Mouse (Mus musculus) mesoderm, embryonic 11.5 days (tissue): ENCODE results near the gene Dmac2.
A peak's percentile ranks its signal among the peaks of the same experiment; 100 is the strongest.
"Not testable (repeated sequence)": the region's sequence is repeated elsewhere in the genome, so short reads cannot be mapped to it uniquely, and the experiment has no call there.

Source experiments
- DNase-seq: peaks from one replicate; pipeline ENCODE4 v3.0.0-alpha.2; 2012; ENCODE audit warnings: low read depth, low spot score

Gene Dmac2

DNA sequence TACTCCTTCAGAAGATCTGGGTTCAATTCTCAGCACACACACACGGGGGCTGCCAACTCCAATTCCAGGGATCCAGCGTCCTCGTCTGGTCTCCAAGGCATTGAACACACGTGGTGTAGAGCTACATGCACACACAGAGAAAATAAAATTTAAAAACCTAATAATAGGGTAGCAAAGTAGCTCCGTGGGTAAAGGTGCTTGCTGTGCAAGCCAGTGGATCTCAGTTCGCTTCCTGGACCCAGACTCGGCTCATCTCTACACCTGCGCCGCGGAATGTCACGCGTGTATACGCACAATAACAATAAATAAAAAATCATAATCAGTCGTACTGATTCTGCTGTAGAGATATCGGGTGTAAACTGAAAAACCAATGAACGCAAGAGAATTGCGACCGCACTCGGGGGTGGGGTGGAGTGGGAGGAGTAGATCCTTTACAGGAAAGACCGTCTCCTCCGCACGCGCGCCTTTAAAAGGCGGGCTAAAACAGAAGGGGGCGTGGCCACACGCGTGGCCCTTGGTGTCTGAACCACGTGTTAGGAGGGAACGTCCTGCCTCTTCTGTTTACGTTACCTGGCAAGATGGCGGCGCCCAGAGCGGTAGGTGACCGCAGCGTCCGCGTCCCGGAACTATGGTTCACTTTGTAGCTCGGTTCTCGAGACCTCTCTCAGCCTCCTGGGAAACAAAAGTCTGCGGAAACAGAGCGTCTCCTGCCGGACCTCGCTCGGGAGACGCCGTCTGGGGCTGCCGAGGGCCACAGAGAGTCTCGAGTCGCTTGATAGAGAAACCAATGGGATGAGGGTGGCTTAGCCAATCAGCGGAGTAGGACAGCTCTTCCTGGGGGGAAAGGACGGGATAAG lies at the start of gene Dmac2:
Gene Dmac2, plus strand, starts transcription at position 550 of the 857 bp plus-strand sequence.
- DNase-seq = peak; percentile 95

- not testable (repeated sequence) for DNase-seq
Observed at GRCm38 (mm10) chr7:25573806-25574205, 45.4 kb upstream of the Dmac2 start.

- DNase-seq = no peak
Observed at GRCm38 (mm10) chr7:25575105-25575504, 44.1 kb upstream of the Dmac2 start.

DNA sequence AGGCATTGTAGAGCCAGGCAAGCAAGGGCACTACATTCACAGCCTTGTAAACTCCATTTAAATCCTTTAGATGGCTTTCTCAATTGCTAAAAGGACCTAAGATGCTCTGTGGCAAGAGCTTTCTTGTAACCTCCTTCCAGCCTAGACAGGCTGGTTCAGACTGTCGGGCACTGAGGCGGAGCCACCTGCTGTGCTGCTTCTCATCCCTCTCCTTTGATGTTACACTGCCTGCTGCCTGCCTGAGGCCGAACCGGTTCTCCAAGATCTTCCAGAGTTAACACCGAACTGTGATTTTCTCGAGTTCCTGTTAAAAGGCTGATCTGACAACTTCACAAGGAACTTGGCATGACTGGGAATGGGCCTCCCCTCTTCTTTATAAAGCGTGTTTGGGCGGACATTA lies 43.3 kb upstream of the Dmac2 start:
- DNase-seq = no peak

DNA sequence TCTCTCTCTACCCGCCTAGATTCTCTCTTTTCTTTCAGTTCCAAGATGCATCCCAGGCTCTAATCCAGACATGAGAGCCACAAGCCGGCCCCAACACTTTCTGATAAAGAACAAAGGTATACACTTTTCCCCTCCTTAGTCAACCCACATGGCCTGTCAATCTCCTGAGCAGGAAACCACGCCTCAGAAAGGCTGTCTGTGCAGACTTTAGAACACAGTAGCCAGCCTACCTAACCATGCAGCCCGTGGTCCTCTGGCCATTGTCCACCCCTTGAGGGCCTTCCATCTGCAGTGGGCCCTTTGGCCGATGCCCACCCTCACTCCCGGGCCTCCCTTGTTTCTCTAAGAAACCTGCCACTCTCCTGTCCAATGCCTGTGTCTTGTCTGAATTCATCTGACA lies 42.9 kb upstream of the Dmac2 start:
- DNase-seq = not testable (repeated sequence)

DNA sequence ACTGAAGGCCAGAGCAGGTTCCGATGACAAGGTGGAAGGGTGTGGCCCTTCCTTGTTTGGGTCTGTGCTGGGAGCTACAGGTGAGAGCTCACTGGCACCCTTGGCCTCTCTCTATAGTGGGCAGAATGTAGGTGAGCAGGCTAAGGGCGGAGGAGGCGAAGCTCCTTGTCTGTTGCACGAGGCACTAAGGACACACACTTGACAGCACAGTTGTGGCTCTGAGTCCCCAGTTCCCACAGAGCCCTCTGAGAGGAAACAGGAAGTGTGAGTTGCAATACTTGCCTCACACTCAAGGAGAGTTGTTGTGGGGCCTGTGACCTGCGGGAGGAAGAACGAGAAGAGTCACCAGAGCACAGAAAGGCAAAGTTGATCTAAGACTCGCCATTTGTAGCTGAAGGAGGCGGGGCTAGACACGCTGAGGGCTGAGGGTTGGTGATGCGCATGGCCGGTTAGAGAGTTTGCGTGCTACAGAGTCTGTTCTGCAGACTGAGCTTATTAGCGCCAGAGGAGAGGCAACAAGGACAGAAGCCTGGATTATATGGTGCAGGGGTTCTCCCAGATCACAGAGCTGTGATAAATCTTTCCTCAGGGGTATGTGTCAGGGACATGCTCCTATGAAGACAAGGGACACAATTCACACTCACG lies 42.3 kb upstream of the Dmac2 start:
- not testable (repeated sequence) for DNase-seq

- no peak for DNase-seq
Observed at GRCm38 (mm10) chr7:25579441-25579840, 39.8 kb upstream of the Dmac2 start.

GRCm38 (mm10) chr7:25582301-25582810 lies 36.9 kb upstream of the Dmac2 start:
- DNase-seq = no peak

DNA sequence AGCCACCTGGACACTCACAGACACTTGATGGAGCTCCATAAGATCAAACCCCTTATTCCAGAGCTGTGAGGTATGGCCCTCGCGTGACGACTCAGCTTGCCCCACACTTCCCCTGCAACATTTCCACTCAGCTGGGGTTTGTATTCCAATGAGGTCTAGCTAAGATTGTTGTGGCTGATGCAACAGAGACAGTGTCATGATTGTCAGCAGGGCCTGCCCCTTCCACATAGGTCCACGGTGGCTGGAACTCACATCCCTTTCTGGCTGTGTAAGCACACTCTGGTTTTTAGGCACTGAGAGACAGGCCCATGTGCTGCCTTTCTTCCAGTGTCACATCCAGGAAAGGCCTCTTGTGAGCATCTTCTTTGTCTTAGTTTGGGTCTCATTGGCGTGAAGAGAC lies 34.6 kb upstream of the Dmac2 start:
- DNase-seq = no peak

GRCm38 (mm10) chr7:25585351-25586204 lies 33.6 kb upstream of the Dmac2 start:
- DNase-seq = no peak

- DNase-seq = no peak
Observed at GRCm38 (mm10) chr7:25591226-25591625, 28.0 kb upstream of the Dmac2 start.

- DNase-seq = no peak
Observed at GRCm38 (mm10) chr7:25593859-25594258, 25.4 kb upstream of the Dmac2 start.

GRCm38 (mm10) chr7:25599663-25600062 lies 19.6 kb upstream of the Dmac2 start:
- peak; percentile 81 for DNase-seq

- no peak for DNase-seq
Observed at GRCm38 (mm10) chr7:25600666-25601065, 18.5 kb upstream of the Dmac2 start.

- no peak for DNase-seq
Observed at GRCm38 (mm10) chr7:25601346-25601745, 17.9 kb upstream of the Dmac2 start.

DNA sequence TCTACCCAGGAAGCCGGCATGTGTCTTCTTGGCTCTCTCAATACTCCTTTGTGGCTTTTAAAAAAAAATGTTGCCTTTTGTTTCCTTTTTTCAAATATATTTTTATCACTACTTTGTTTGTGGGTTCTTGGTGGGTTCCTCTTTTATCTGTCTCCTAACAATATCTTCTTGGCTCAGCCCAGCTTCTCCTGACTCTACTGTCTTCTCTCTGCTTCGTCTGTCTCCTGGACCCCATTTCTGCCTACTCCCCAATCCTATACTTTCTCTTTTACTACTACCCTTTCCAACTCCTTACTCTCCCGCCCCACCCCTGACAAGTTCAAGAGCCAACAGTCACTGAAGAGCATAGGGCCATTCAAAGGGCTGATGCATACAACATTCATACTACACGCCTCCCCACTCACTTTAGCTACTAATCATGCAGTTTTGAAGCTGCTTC lies 12.6 kb upstream of the Dmac2 start:
- no peak for DNase-seq

- no peak for DNase-seq
Observed at GRCm38 (mm10) chr7:25607196-25607595, 12.0 kb upstream of the Dmac2 start.

DNA sequence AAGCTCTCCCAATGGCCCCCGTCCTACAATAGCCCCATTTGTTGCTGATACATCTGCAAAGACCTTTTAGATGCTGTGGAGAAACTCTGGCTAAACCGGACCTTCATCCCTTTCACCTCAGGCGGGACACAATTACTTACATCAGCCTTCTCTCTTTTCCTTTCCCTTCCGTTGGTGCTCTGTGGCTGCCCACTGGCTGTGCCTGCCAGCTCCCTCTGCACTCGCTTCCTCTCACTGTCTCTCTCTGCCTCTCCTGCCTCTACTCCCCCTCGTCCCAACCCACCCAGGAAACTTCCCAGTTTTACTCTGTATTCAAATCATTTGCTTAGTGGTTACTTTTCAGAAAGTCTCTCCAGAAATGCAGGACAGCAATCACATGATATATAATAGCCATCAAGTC lies 9.2 kb upstream of the Dmac2 start:
- DNase-seq = no peak

- no peak for DNase-seq
Observed at GRCm38 (mm10) chr7:25611501-25611900, 7.7 kb upstream of the Dmac2 start.

DNA sequence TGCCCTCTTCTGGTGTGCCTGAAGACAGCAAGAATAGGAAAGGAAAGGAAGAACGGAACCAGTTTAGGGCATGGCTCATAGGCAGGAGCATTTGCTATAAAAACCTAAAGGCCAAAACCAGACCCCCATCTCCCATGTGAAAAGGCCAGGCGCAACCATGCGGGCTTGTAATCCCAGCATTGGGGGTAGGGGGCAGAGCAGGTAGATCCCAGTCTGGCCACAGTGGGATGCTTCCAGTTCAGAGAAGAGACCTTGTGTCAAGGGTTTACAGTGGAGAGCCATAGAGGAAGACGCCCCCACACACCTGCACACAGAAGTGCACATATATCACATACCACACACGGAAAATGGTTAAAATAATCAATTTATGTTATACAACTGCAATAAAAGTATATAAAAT lies 5.1 kb upstream of the Dmac2 start:
- DNase-seq = no peak

DNA sequence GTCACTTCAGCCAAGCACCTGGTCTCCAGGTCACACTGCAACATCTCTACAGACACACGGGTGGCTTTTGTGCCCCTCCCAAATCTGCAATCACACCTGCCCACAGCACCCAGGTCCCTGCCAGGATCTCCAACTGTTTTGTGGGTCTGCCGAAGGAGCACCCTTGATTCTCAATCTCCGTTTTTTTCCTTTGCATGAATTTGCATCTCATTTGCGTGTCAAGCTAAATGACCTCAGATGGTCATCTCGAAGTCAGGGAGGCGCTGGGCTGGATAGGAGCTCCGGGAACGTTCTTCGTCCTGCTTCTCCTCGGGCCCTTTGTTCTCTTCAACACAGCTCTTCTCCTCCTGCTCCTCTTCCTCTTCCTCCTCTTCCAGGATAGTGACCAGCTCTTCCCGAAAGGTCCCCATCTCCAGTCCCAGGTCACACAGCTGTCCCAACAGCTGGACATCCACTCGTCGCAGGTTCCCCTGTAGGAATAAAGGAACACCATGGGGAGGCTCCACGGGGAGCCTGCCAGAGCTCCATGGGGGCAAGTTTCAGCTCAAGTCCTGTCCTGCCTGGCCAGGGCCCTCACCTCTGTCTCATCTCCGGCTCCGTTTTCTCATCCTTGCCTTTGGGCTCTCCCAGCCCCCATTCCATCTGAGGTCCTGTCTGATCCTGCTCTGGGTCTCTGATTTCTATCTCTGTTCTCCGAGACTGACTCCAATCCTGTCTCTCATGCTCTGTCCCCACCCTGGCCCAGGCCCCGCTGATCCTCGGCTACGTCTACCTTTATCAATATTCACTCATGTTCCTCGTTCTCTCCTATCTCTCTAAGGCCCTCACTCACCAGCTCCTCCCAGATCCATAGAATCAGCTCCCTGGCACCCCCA lies 4.1 kb upstream of the Dmac2 start:
- no peak for DNase-seq
